Mouse (Mus musculus): Measurements from ENCODE around the gene Trak2. TPM values are rescaled to one million over a fixed set of nuclear protein-coding genes. Genes with fewer than 3 reads are reported as not detected.
A peak's percentile ranks its signal among the peaks of the same experiment; 100 is the strongest.
"Not testable (repeated sequence)": the region's sequence is repeated elsewhere in the genome, so short reads cannot be mapped to it uniquely, and the experiment has no call there.

The Trak2 gene
- polyA plus RNA-seq, 1 experiment = 77.6 TPM

DNA sequence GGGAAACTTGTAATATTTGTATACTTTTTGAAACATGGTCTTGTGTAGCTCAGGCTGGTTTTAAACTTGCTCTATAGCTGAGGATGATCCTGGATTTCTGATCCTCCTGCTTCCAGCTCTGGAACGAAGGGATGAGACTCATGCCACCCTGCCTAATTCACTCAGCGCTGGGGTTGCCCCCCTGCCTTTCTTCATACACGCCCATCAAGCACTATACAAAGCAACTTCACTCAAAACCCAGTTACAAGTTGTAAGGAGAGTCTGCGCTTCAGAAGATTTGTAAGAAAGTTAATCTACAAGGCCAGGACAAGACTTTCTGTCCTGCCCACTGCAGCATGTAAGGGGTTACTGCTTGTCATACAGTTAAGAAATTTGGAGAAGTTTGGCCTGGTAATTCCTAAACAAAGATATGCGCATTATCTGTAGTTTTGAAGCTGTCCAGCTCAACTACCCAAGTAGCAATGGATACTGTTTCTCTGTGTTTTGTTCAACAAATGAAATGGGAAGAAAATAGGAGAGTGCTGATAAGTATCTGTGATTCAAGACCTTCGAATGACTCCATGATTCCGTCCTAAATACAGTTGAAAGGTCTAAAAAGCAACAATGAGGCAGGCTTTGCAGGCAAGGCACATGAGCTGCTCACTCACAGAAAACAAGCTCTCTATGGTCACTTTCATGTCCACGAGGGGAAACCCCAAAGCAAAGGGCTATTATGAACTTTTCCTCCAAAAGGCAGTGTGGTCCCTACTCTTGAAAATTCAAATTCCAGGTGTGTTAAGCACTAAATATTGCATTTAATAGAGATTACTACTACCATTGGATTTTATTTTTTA, 18.4 kb downstream of the Trak2 start:
- DNase-seq (ENCODE audit: extremely low spot score in 1 of 2, low spot score in 1 of 2) = no peak

DNA sequence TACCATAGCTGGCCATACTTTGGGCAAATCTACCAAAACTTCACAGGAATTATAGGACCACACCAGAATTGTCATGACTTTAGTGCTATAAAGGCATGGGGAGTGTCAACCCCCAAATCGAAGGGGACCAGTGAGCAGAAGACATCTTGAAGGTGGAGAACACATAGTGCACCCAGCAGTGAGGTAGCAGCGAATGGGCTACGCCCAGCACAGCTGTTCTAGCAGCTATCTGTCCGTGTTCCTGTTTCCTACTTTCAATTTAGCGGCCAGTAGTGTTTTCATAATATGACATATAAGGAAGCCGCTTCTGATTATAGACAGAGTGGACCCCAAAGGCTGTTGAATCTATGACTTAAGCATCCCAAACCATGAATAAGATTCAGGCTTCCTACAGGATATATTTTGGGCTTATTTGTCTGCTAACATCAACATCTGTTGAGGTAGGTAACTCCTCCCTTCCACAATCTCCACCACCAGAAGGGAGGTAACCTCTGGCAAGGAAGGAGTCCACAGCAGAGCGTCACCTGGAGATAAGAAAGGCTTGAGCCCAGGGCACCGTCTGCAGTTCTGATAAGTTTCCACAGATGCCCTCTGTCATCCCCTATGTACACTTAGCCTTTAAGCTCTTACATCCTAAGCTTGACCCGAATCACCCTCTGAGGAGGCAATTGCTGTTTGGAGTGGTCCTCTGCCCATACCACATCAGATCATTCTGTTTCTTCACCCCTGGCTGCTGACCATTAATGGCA, 19.4 kb downstream of the Trak2 start:
- DNase-seq (ENCODE audit: extremely low spot score in 1 of 2, low spot score in 1 of 2) = no peak

DNA sequence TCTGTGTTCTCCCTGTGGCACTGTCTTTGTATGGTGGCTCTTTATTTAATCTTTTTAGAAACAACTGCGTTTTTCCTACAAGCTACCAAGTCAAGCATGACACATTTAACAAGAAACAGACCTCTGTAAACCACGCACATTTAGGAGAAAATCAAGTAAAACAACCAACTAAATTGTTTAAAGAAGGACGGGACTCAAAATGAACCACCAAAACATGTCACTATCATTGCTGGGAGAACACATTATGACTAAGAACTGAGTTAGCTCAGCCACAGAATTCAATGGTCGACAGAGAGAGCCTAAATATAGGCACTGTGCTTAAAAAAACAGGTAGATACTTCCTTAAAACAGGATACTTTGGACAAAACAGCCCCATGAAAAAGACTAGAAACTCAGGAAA, 20.2 kb downstream of the Trak2 start:
- DNase-seq (ENCODE audit: extremely low spot score in 1 of 2, low spot score in 1 of 2) = no peak

DNA sequence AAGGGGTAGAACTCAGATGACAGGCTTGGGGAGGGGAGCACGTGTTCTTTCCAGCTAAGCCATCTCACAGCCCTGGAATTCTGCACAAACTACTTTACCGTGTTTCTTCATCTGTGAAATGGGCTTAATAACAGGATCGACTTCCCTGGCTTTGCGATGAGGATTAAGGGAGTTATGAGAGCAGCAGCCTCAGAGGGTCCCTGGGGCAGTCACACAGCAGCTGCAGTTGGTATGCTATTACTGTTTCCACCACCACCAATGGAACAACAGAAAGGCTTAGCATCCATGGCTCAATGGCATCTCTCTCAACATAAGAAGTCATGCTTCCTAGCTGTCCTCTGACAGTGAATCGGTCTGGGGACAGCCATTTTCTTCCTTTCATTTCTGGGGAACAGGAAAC, 20.7 kb downstream of the Trak2 start:
- DNase-seq (ENCODE audit: extremely low spot score in 1 of 2, low spot score in 1 of 2) = no peak

DNA sequence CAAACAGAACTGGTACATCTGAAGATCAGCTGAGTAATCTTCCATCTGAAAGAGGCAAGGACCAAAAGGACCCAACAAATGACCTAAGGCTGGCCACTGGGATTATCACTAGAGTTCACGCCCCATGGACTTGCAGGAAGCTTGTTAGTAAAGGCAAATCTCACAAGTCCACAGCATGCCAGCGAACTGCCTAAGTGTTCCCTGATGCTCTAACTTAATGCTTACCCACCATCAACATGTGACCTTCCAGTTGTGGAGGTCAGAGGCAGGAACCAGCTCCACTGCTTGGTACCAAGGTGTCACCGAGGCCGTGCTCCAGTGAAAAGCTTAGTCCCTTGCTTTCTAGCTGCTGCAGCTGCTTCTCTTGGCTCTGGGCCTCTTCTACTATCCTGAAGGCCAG, 21.4 kb downstream of the Trak2 start:
- no peak for DNase-seq (ENCODE audit: extremely low spot score in 1 of 2, low spot score in 1 of 2)

DNA sequence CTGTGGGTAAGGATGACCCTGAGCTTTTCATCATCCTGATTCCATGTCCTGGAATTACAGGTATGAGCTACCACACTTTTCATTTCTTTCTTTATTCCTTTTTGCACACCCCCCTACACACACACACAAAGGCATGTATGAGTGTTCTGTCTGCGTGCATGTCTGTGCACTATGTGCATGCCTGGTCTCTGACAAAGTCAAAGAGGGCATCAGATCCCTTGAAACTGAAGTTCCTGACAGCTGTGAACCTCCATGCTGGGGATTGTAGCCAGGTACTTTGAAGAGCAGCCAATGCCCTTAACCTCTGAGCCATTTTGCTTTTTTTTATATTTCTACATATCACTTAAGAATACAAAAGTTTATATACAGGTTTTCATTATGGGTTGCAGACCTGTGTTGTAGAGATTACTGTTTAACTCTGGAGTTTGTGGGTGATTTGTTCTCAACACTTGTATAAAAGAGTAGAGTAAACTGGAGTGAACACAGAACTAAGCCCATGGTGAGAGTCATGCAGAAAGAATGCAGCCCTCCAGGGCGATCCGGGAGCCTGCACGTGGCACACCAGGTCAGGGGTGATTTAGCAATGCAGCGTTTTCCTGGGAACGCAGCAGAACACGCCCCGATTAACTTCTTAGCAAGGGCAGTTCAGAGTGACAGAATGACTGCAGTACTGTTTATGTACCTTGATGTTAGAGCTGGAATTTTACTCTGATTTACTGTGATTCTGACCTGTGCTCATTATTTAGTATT, 22.2 kb downstream of the Trak2 start:
- no peak for DNase-seq (ENCODE audit: extremely low spot score in 1 of 2, low spot score in 1 of 2)

DNA sequence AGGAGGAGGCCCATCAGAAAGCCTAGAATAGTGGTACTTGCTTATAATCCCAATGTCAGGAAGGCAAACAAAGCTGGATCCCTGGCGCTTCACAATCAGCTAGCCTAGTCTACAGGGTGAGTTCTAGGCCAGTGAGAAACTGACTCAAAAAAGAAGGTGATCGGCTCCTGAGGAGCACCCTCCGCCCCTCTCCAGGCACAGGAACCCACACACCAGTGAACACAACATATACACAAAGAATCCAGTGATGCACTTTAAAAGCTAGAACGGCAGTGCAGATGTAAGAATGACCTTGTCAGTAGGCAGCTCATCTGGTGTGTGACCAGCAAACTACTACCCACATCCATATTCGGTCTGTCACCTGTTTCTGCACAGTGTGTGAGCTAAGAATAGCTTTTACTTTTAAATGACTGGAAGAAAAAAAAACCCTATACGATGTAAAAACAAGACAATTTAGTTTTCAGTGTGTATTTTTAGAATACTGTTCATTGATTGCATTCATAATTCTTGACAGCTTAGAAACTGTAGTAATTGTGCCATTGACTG, 23.6 kb downstream of the Trak2 start:
- DNase-seq (ENCODE audit: extremely low spot score in 1 of 2, low spot score in 1 of 2) = no peak

DNA sequence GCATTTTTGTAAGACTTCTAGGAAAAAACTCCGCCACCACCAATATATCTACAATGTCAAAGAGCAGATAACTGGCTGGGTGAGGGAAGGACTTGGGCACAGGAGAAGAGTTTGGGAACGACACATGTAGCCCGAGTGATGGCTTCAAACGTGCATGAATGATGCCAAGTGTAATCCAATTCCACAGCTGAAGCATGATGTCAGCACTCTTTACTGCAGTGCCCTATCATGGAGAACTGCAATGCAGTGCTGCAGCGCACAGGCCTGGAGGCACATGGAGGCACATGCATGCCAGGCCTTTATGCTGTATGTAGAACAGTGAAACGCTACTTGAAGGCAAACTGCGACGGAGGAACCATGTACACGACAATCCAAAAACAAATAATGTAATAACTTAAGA, 26.5 kb downstream of the Trak2 start:
- no peak for DNase-seq (ENCODE audit: extremely low spot score in 1 of 2, low spot score in 1 of 2)

DNA sequence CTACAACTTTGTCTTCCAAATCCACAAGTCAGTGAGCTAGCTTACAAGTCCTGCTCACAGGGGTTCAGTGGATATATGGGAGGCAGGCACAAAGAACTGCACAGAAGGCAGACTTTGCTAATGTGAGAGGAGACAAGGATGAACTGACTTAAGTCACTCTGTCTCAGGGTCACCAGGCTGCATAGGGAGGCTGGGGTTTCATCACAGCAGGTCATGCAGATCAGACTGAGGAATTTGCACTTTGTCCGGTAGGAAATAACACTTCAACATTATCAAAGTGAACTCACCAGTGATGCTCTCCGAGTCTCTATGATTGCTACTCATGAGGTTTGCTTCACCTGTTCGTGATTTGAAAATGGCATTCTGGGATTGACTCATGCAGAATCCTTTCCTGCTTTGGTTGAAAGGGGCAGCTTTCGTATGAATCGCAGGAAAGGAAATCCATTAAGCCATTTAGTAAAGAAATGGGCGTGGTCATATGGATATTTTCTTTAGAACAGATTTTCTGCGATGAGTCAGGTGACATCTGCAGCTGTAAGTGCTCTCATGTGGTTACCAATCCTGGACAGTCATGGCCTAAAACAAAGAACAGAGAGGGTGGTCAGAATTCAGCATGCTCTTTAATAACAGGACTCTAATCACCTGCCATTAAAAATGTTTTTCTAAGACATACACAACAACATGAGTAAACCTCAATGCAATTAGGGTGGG, 27.1 kb downstream of the Trak2 start:
- DNase-seq (ENCODE audit: extremely low spot score in 1 of 2, low spot score in 1 of 2) = no peak

DNA sequence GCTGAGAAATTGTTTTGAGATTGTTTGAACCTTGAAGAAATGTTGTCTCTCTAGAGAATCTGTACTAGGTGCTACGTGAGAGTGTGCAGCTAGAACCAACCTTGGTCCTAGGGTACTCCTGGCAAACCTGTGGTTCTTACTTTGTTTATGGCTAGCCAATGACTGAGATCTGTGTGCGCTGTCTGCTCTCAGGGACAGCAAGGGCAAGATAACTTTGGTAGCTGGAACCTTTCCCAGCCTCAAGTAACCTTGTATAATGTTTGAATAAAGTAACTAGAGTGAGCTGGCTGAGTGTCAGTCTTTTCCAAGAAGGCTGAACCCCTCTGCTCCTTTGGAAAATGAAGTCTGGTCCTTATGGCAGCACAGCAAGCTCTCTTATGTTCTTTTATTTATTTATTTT, 27.7 kb downstream of the Trak2 start:
- DNase-seq (ENCODE audit: extremely low spot score in 1 of 2, low spot score in 1 of 2) = no peak

DNA sequence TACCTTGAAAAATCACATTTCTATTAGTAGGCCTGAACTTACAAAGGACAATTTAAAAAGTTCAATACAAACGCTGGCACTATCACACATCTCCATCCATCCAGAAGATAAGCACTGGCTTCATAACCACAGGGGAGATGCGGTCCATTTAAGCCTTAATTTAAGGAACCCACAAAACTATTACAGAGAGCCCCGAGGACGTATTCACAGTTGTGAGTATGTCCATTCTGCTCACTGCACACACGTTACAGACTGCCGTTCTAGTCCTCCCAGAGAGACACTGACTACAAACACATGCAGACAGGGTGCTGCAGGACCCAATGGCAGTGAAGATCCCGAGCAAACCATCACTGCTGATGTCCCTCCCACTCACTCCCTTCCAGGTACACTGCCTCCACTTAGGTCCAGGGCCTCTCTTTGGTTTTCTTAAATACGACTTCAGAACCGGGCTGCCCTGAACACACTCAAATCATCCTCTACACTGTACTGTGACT, 35.6 kb downstream of the Trak2 start:
- no peak for DNase-seq (ENCODE audit: extremely low spot score in 1 of 2, low spot score in 1 of 2)

DNA sequence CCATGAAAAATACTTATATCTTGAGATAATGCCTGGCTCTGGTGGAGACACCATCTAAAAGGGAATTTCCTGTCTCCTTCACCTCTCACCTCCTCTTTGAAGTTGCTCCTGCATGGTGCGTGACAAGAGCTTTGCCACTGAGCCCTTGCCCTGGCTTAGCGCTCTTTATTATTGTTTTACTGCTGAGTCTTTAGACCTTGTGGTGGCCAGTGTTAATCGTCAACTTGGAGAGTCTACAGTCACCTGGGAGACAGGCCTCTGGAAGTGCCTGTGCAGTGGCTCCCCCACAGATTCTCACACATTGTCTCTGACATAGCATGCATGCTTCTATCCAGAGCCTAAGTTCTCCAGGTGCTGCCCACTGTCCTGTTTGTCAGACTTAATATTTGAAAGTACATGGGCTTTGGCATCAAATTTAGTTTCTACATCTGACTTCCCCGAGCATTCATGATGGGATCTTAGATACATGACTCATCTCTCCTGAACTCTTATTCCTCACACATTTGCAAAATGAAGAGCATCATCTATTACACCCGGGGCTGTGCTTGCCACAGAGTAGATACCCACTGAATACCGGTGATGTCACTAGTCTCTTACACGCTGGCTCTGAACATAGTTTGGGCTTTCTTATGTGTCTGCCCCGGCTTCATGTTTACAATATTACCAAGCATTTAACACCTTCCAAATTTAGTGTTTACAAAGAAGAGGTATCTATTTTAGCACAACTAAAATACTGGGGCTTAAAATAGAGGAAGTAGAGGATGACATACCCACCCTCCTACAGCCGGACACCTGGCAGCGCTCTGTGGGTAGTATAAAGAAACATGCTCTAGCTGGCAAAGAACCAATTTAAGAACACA, 36.3 kb downstream of the Trak2 start:
- DNase-seq (ENCODE audit: extremely low spot score in 1 of 2, low spot score in 1 of 2) = no peak

DNA sequence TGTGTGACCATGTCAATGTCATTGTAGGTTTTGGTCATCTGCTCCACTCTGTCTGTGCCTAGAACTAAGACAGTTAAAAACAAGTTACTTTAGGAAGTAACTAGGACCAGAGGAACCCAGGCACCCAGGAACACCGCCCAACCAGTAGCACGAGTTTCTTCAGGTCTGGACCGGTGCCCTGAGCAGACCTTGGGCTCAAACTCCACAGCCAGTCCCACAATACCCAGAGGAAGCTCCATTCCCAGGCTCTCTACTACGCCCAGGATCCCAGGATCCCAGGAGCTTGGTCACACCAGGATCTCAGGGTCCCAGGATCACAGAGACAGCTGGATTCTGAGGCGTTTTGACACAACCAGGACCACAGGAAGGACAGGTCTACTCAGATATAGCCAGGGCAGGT, 46.6 kb downstream of the Trak2 start:
- DNase-seq (ENCODE audit: extremely low spot score in 1 of 2, low spot score in 1 of 2) = no peak

DNA sequence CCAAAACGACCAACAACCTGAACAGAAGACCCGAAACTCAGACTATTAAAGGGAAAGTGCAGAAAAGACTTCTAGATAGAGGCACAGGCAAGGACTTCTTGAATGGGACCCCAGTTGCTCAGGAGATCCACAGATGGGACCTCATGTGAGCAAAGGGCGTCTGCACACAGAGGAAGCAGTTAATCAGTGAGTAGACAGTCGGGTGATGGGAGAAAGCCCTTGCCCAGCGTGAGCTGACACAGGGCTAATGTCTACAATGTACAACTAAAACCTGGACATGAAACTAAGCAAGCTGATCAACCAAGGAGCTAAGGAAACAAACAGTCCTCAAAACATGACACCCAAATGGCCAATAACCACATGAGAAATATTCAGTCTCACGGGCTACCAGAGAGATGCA, 55.7 kb downstream of the Trak2 start:
- no peak for DNase-seq (ENCODE audit: extremely low spot score in 1 of 2, low spot score in 1 of 2)

DNA sequence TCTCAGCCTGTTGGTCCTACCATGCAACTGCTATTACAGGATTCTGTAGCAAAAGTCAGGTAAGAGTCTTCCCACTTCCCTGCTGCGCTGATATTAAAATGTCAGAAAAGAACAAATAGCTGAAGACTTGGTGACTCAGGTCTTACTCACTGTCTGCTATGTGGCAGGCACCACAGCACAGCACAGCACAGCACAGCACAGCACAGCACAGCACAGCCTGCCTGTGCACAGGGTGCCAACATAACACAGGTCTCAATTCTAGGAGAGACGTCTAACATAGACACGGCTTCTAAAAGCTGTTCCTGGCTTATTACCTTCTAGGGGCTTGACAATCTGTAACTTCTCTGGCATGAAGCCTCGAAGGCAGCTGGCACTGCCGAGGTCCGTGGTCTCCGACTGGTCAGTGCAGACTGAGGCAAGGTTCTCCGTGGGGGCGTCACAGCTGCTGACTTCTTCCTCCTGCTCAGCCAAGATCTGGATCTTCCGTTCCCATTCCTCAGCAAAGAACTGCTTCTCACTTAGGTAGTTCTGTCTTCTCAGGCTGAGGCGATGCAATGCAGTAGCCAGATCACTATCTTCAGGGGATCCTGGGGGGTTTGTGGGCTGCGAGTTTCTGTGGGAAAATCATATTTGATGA, 63.5 kb downstream of the Trak2 start:
- DNase-seq (ENCODE audit: extremely low spot score in 1 of 2, low spot score in 1 of 2) = peak; percentile 15 to 45

DNA sequence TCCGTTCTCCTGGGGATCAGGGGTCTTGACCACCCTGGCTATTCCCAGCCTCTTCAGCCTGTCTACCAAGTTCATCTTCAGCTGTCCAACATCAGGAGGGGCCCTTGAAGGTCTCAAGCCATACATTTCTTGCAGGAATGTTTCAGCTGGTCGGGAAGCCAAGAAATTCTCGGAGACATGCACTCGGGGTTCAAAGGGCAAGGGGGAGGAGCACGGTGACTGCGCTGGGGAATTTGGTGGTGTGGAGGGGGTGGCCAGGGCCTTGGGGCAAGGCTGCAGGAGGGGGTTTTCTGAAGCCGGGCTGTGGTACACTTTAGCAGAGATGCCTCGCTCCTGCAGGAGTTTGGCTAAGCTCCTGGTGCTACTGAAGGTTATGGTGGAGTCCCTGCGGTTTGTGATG, 69.5 kb downstream of the Trak2 start:
- no peak for DNase-seq (ENCODE audit: extremely low spot score in 1 of 2, low spot score in 1 of 2)

DNA sequence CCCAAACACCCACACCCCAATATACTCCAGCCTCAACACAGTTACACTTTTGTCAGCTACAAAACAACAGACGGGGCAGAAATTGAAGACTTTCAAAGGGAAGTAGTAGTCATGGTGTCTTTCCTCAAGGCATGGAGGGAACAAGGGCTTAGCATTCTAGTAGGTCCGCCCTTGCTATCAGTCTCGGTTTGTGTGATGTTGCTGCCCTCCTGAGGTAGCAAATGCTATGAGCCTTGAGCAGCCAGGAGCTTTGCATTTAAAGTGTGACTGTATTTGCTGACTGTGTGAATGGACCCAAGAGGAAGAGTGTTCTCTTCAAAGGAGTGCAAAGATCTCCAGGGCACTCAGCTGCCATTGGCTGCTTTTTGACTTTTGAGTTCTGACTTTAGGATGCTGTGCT, 75.7 kb downstream of the Trak2 start:
- peak in 1 of 2 experiments; percentile 42 for DNase-seq (ENCODE audit: extremely low spot score in 1 of 2, low spot score in 1 of 2)

DNA sequence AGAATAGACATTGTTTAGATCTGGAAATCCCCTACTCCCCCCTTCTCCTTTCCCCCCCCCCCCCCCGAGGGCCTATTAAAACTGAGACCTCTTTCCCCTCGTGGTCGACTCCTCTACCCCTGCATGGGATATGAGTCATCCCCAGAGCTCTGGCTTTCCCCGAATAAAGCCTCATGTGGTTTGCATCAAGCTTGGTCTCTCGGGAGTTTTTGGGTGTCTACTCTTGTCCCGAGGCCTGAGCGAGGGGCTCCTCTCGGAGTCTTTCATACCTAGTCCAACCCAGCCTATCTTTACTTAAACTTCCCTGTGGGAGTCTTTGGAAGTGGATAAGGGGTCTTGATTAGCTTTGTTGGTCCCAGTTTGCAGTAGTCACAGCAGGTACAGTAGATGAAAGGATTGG, 80.8 kb downstream of the Trak2 start:
- not testable (repeated sequence) for DNase-seq (ENCODE audit: extremely low spot score in 1 of 2, low spot score in 1 of 2)
